ENCODE assay signal across 13 mouse cellular contexts in the genomic region with DNA sequence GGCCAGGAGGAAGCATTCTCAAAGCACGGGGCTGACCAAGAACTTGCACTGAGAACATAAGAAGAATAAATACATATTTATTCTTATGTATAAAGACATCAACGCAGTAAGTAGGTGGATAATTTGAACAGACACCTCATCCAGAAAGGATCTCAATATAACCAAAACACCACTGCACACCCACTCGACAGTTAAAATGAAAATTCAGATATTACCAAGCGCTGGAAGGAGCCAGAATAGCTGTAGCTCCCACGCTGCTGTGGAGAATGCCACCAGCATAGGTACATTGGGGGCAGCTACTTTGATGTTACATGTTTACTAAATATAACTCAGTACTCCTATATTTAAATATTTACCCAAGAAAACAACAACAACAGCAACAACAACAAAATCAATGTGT.
"Had no signal": no experiment of that assay in that cellular context is flagged by ENCODE, and none has a peak within 500 bp of the region (broad histone marks: within the 10 kb centered on the region; RNA-seq: fewer than 3 reads in every experiment).

No protein-coding gene starts in this region.

- DNase-seq: forebrain, postnatal 0 days; gastrocnemius, postnatal 10 days; gastrocnemius, postnatal 25 days; heart, adult 18-20 months; heart, postnatal 10 days; heart, postnatal 4 days; kidney, adult 18-20 months; kidney, adult 8-10 months; kidney, postnatal 10 days; kidney, postnatal 25 days; kidney, postnatal 4 days; liver; liver, embryonic 13.5 days had no signal
